Mouse (Mus musculus): Measurements from ENCODE around the gene Cox17. TPM values are rescaled to one million over a fixed set of nuclear protein-coding genes. Genes with fewer than 3 reads are reported as not detected.

Gene Cox17
- polyA plus RNA-seq, 1 experiment from 2014 or later = 66.0 TPM

DNA sequence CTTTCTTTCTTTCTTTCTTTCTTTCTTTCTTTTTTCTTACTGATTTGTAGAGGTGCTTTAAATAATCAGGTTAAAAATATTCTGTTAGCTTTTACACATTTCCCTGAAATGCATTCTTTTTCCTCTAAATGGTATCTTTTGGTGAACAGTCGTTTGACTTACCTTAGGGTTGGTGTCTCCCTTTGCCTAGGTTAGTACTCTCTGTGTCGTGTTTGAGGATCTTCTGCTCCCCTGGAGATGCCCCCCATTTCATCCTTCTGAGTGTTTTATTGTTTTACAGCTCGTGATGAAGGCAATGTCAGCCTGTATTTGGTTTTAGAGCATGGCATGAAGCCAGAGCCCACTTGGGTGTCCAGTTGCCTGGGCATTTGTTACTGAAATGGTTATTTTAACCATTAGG lies 32.7 kb downstream of the Cox17 start:
- no peak for ATAC-seq
- Histone ChIP-seq H3K27me3 (ENCODE audit: control insufficient read depth, insufficient read depth, low read depth, low read length) (no peaks in the 10 kb centered on the region), H3K9me3 (replicated peaks; ENCODE audit: control insufficient read depth, low read length, poor library complexity, severe bottlenecking) (no peaks in the 10 kb centered on the region), H3K4me1 (ENCODE audit: control insufficient read depth, insufficient read depth, low read length) (peaks cover 4% of the 10 kb centered on the region; the same call in 1 of the 2 replicates), H3K27ac (ENCODE audit: low read length) (no peak overlapping the region), H3K9ac (ENCODE audit: low read depth, low read length) (no peak overlapping the region), H3K4me3 (ENCODE audit: low read depth, low read length) (no peak overlapping the region), H3K36me3 (ENCODE audit: control insufficient read depth, insufficient read depth, low read length) (no peaks in the 10 kb centered on the region), H3K4me2 (ENCODE audit: low read length) (no peak overlapping the region)
- 51% methylated on average over 3 of the region's 3 CpGs for WGBS

DNA sequence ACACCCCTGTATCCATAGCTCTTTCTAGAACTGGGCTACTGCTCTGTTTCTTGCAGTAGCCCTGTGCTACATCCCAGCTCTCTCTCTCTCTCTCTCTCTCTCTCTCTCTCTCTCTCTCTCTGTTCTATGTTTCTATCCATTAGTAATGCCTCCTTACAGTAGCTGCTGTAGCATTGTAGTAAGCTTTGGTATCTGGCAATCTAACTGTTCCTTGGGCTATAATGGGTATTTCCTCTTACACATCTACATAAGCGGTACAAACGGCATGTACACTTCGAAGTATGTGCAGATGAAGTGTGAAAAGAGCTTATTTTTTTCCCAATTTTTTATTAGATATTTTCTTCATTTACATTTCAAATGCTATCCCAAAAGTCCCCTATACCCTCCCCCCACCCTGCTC lies 33.1 kb downstream of the Cox17 start:
- no peak overlapping the region for H3K4me2 ChIP-seq (ENCODE audit: low read length)
- no peak for ATAC-seq
- no peak overlapping the region for H3K9ac ChIP-seq (ENCODE audit: low read depth, low read length)
- H3K4me3 ChIP-seq (ENCODE audit: low read depth, low read length) = no peak overlapping the region
- no peaks in the 10 kb centered on the region for H3K36me3 ChIP-seq (ENCODE audit: control insufficient read depth, insufficient read depth, low read length)
- H3K9me3 ChIP-seq (replicated peaks; ENCODE audit: control insufficient read depth, low read length, poor library complexity, severe bottlenecking) = no peaks in the 10 kb centered on the region
- H3K27me3 ChIP-seq (ENCODE audit: control insufficient read depth, insufficient read depth, low read depth, low read length) = no peaks in the 10 kb centered on the region
- peaks cover 4% of the 10 kb centered on the region; the same call in 1 of the 2 replicates for H3K4me1 ChIP-seq (ENCODE audit: control insufficient read depth, insufficient read depth, low read length)
- WGBS = 95% methylated on average over 3 of the region's 3 CpGs
- H3K27ac ChIP-seq (ENCODE audit: low read length) = no peak overlapping the region

DNA sequence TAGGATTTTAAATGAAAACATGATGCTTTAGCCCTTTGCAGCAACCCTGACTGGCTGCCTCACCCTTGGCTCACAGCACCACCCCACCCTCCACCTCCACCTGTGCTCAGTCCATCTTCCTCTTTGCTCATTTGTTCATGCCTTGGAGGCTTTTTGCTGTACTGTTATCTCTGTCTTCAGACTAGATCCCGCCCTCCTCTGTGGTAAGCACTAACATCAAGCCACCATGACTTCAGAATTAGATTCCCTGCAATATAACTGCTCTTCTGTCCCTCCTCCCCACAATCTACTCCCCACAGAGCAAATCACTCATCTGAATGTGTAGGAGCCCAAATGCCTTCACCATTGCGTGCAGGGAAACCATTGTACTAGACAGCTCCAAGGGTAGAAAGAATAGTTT lies 36.9 kb downstream of the Cox17 start:
- Histone ChIP-seq H3K27ac (ENCODE audit: low read length) (no peak overlapping the region), H3K9ac (ENCODE audit: low read depth, low read length) (no peak overlapping the region), H3K36me3 (ENCODE audit: control insufficient read depth, insufficient read depth, low read length) (no peaks in the 10 kb centered on the region), H3K9me3 (replicated peaks; ENCODE audit: control insufficient read depth, low read length, poor library complexity, severe bottlenecking) (no peaks in the 10 kb centered on the region), H3K4me1 (ENCODE audit: control insufficient read depth, insufficient read depth, low read length) (no peaks in the 10 kb centered on the region), H3K4me2 (ENCODE audit: low read length) (no peak overlapping the region), H3K4me3 (ENCODE audit: low read depth, low read length) (no peak overlapping the region), H3K27me3 (ENCODE audit: control insufficient read depth, insufficient read depth, low read depth, low read length) (no peaks in the 10 kb centered on the region)
- WGBS = 76% methylated on average over 2 of the region's 2 CpGs
- no peak for ATAC-seq

DNA sequence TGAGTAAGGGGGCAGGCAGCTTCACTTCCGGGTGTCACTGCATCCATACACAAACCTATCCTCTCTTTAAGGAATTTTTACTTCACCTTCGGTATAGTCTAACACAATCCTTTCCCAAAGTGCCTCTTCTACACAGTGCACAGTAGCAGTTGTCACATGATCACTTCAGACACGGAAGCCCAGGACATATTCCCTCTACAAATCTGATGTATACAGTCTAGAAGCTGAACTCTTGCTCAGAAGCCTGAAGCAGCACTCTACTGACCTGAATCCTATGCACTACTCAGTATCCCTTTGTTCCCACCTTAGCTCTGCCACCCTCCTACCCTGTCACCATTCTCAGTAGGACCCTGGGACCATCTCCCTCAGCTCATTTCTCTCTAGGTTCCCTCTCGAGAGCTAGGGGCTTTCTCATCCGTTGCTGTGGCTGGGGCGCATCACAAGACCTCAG lies 38.4 kb downstream of the Cox17 start:
- Histone ChIP-seq H3K4me2 (ENCODE audit: low read length) (no peak overlapping the region), H3K27me3 (ENCODE audit: control insufficient read depth, insufficient read depth, low read depth, low read length) (no peaks in the 10 kb centered on the region), H3K27ac (ENCODE audit: low read length) (no peak overlapping the region), H3K9me3 (replicated peaks; ENCODE audit: control insufficient read depth, low read length, poor library complexity, severe bottlenecking) (no peaks in the 10 kb centered on the region), H3K4me3 (ENCODE audit: low read depth, low read length) (no peak overlapping the region), H3K9ac (ENCODE audit: low read depth, low read length) (no peak overlapping the region), H3K36me3 (ENCODE audit: control insufficient read depth, insufficient read depth, low read length) (no peaks in the 10 kb centered on the region), H3K4me1 (ENCODE audit: control insufficient read depth, insufficient read depth, low read length) (no peaks in the 10 kb centered on the region)
- 96% methylated on average over 6 of the region's 6 CpGs for WGBS
- no peak for ATAC-seq

DNA sequence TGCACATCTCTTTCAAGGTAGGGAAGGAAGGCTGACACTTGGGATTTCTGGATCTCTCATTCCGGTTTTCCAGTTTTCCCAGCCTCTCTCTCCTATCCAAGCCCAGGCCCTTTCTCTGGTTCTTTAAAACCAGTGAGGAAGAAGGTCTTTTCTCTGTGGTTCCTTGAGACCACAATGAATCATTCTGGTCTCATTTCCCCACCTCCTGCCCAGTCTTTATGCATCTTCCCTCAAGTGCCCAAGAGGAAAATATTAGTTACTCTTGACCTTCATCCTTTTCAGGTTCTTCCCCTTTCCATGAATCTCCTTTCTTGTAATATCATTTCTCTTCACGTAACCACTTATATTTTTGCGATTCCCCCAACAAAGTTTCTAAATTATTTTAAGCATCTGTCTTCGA lies 38.9 kb downstream of the Cox17 start:
- H3K9me3 ChIP-seq (replicated peaks; ENCODE audit: control insufficient read depth, low read length, poor library complexity, severe bottlenecking) = no peaks in the 10 kb centered on the region
- H3K9ac ChIP-seq (ENCODE audit: low read depth, low read length) = no peak overlapping the region
- no peaks in the 10 kb centered on the region for H3K4me1 ChIP-seq (ENCODE audit: control insufficient read depth, insufficient read depth, low read length)
- no peak for ATAC-seq
- no peak overlapping the region for H3K4me3 ChIP-seq (ENCODE audit: low read depth, low read length)
- no peaks in the 10 kb centered on the region for H3K27me3 ChIP-seq (ENCODE audit: control insufficient read depth, insufficient read depth, low read depth, low read length)
- WGBS = 96% methylated on average over 4 of the region's 4 CpGs
- no peak overlapping the region for H3K27ac ChIP-seq (ENCODE audit: low read length)
- no peak overlapping the region for H3K4me2 ChIP-seq (ENCODE audit: low read length)
- H3K36me3 ChIP-seq (ENCODE audit: control insufficient read depth, insufficient read depth, low read length) = no peaks in the 10 kb centered on the region

DNA sequence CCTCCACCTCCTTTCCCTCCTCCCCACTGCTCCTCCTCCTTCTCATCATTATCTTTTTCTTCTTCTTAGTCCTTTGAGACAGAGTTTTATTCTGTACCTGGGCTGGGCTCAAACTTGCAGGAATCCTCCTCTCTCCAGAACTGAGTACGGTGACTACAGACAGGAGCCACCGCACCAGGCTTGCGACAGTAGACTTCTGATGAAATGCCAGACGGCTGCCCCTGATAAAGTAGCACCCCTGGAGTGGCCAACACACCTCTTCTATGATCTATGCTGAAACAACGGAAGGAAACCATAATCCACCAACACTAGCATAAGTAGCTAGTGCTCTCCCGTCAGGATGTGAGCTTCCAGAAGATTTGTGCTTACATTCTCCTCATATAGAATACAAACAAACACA lies 40.6 kb downstream of the Cox17 start:
- Histone ChIP-seq H3K9ac (ENCODE audit: low read depth, low read length) (no peak overlapping the region), H3K9me3 (replicated peaks; ENCODE audit: control insufficient read depth, low read length, poor library complexity, severe bottlenecking) (no peaks in the 10 kb centered on the region), H3K27me3 (ENCODE audit: control insufficient read depth, insufficient read depth, low read depth, low read length) (no peaks in the 10 kb centered on the region), H3K27ac (ENCODE audit: low read length) (no peak overlapping the region), H3K4me1 (ENCODE audit: control insufficient read depth, insufficient read depth, low read length) (no peaks in the 10 kb centered on the region), H3K4me3 (ENCODE audit: low read depth, low read length) (no peak overlapping the region), H3K36me3 (ENCODE audit: control insufficient read depth, insufficient read depth, low read length) (no peaks in the 10 kb centered on the region), H3K4me2 (ENCODE audit: low read length) (no peak overlapping the region)
- no peak for ATAC-seq
- 92% methylated on average over 6 of the region's 6 CpGs for WGBS

DNA sequence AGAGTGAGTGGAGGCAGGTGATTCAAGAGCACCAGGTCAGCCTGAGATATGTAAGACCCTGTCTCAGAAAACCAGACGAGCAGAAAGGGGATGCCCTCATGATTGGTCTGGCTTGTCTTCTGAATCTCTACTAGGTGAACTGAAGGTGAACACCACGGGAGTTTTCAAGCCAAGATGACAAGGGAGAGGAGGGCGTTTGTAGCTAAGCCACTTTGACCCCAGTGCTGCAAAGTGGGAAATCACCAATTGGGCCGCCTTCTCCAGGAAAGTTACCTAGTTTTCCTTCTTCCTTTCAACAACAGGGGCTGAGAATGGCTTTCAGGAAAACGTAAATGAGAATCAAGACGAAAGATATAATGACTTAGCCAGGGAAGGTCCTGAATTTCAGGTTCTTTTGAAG lies 42.0 kb downstream of the Cox17 start:
- no peaks in the 10 kb centered on the region for H3K4me1 ChIP-seq (ENCODE audit: control insufficient read depth, insufficient read depth, low read length)
- no peaks in the 10 kb centered on the region for H3K9me3 ChIP-seq (replicated peaks; ENCODE audit: control insufficient read depth, low read length, poor library complexity, severe bottlenecking)
- no peak overlapping the region for H3K4me3 ChIP-seq (ENCODE audit: low read depth, low read length)
- H3K27ac ChIP-seq (ENCODE audit: low read length) = no peak overlapping the region
- no peak overlapping the region for H3K4me2 ChIP-seq (ENCODE audit: low read length)
- ATAC-seq = no peak
- H3K36me3 ChIP-seq (ENCODE audit: control insufficient read depth, insufficient read depth, low read length) = no peaks in the 10 kb centered on the region
- no peaks in the 10 kb centered on the region for H3K27me3 ChIP-seq (ENCODE audit: control insufficient read depth, insufficient read depth, low read depth, low read length)
- no peak overlapping the region for H3K9ac ChIP-seq (ENCODE audit: low read depth, low read length)
- WGBS = 76% methylated on average over 6 of the region's 6 CpGs

DNA sequence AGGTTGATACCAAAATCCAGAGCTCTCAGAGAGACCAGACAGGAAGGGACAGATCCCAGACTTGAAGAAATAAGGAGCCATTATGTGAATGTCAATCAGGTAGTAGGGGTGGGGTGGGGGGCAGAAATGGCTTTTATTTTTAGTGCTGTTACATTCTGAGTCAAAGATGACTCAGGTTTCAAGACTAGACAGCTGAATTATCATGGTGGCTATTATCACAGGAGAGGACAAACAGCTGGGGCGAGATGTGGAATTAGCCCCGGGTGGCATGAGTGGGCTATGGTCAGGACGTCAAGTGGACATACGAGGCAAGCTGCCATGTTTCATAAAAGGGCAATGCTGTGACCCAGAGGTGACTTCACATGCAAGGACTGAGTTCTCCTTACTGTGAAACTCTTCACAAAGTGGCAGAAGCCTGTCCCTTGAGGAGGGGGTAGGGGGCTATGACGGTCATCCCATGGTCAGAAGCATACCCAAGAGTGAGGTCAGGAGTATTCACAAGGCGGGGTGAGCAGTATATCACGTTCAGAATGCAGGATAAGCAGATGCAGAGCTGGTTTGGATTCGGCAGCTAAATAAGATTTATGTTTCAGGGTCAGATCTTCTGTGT lies 42.6 kb downstream of the Cox17 start:
- Histone ChIP-seq H3K9me3 (replicated peaks; ENCODE audit: control insufficient read depth, low read length, poor library complexity, severe bottlenecking) (no peaks in the 10 kb centered on the region), H3K27me3 (ENCODE audit: control insufficient read depth, insufficient read depth, low read depth, low read length) (no peaks in the 10 kb centered on the region), H3K9ac (ENCODE audit: low read depth, low read length) (no peak overlapping the region), H3K4me1 (ENCODE audit: control insufficient read depth, insufficient read depth, low read length) (no peaks in the 10 kb centered on the region), H3K4me2 (ENCODE audit: low read length) (no peak overlapping the region), H3K36me3 (ENCODE audit: control insufficient read depth, insufficient read depth, low read length) (no peaks in the 10 kb centered on the region), H3K27ac (ENCODE audit: low read length) (no peak overlapping the region), H3K4me3 (ENCODE audit: low read depth, low read length) (no peak overlapping the region)
- no peak for ATAC-seq
- WGBS = 82% methylated on average over 8 of the region's 8 CpGs

DNA sequence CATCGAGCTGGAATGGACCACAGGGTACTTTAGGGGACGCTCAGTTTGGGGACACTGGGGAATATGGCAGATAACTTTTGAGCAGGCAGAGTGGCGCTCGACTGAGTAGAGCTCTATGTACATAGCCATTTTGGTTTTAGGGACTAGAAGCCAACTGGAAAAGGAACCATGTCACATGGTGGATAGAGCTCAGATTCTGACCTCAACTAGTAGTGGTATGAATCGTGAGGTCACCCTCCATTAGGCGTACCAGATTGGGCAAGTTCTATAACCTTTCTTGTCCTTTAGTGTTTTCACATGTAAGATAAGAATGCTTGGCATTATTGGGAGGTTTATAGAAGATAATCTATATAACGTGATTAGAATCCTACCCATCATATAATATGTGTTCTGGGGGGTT lies 43.5 kb downstream of the Cox17 start:
- no peak overlapping the region for H3K9ac ChIP-seq (ENCODE audit: low read depth, low read length)
- ATAC-seq = no peak
- H3K4me3 ChIP-seq (ENCODE audit: low read depth, low read length) = no peak overlapping the region
- H3K9me3 ChIP-seq (replicated peaks; ENCODE audit: control insufficient read depth, low read length, poor library complexity, severe bottlenecking) = no peaks in the 10 kb centered on the region
- H3K36me3 ChIP-seq (ENCODE audit: control insufficient read depth, insufficient read depth, low read length) = no peaks in the 10 kb centered on the region
- 92% methylated on average over 7 of the region's 7 CpGs for WGBS
- no peaks in the 10 kb centered on the region for H3K4me1 ChIP-seq (ENCODE audit: control insufficient read depth, insufficient read depth, low read length)
- no peak overlapping the region for H3K27ac ChIP-seq (ENCODE audit: low read length)
- H3K27me3 ChIP-seq (ENCODE audit: control insufficient read depth, insufficient read depth, low read depth, low read length) = no peaks in the 10 kb centered on the region
- no peak overlapping the region for H3K4me2 ChIP-seq (ENCODE audit: low read length)
